Mouse (Mus musculus) liver, embryonic 14.5 days (tissue): ENCODE data around the gene Ostf1.

Experiments used
- CTCF ChIP-seq: IDR thresholded peaks from 2 replicates; pipeline ENCODE4 v1.5.1; 2016; ENCODE audit warnings: antibody characterized with exemption, low read depth, control low read depth
- EP300 ChIP-seq: IDR thresholded peaks from 2 replicates; pipeline ENCODE4 v1.6.1; 2016; ENCODE audit warnings: antibody characterized with exemption, low read depth

DNA sequence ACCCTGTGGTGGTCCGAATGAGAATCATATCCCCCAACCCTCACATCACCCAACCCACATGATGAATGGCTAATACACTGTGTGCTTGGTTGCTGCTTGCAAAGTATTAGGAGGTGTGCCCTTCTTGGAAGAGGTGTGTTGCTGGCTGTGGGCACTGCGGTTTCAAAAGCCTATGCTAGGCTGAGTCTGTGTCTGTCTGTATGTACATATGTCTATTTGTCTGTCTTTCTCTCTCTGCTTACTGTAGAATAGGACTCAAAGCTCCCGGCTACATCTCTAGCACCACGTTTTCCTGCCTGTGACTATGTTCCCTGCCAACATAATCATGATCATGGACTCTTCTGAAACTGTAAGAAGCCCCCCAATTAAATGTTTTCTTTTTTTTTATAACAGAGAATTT, 47.9 kb downstream of the Ostf1 start:
- TF ChIP-seq CTCF (no peak), EP300 (no peak)
